In genomic region chr16:21791779-21792178, GRCm38 (mm10) we compare ENCODE assay signal across 19 mouse cellular contexts. TPM values are rescaled to one million over a fixed set of nuclear protein-coding genes. Genes with fewer than 3 reads are reported as not detected.
DNase-seq lines count a peak whose midpoint lies in the region; ATAC-seq lines count a peak whose summit lies in the region.
"Had no signal": no experiment of that assay in that cellular context is flagged by ENCODE, and none has a peak within 500 bp of the region (broad histone marks: within the 10 kb centered on the region; RNA-seq: fewer than 3 reads in every experiment).

No protein-coding gene starts in this region.

- peak overlapping the region; percentile 26; the same call in 1 of the 2 replicates for H3K9ac ChIP-seq in liver, embryonic 13.5 days
- H3K9ac ChIP-seq: embryonic facial prominence, embryonic 13.5 days; hindbrain, embryonic 14.5 days; limb, embryonic 15.5 days; midbrain, embryonic 12.5 days had no signal

- peak overlapping the region; percentile 46 for H3K4me2 ChIP-seq in liver, embryonic 13.5 days
- H3K4me2 ChIP-seq: embryonic facial prominence, embryonic 13.5 days; heart, embryonic 11.5 days; hindbrain, embryonic 14.5 days; limb, embryonic 15.5 days; midbrain, embryonic 12.5 days had no signal

- H3K27me3 ChIP-seq in liver, embryonic 13.5 days, result no peaks in the 10 kb centered on the region
- H3K27me3 ChIP-seq in splenic B cell, adult 2 months (ENCODE audit: control insufficient read depth, insufficient read depth, low read length, poor library complexity, severe bottlenecking), result no peaks in the 10 kb centered on the region
- H3K27me3 ChIP-seq: embryonic facial prominence, embryonic 13.5 days; limb, embryonic 15.5 days had no signal

- no peaks in the 10 kb centered on the region for H3K9me3 ChIP-seq in liver, embryonic 13.5 days (replicated peaks)
- H3K9me3 ChIP-seq: embryonic facial prominence, embryonic 13.5 days; limb, embryonic 15.5 days; midbrain, embryonic 12.5 days had no signal

- 15% methylated on average over 3 of the region's 3 CpGs for WGBS in liver, embryonic 13.5 days (ENCODE audit: insufficient replicate concordance)

- peak; percentile 17 for DNase-seq in retina, postnatal 1 day
- no peak for DNase-seq in retina, embryonic 14.5 days (ENCODE audit: low spot score)
- DNase-seq in c-Kit-positive CD71-positive TER-119-positive erythroid progenitor cells, embryonic 14.5 days (ENCODE audit: low spot score), result peak; percentile 77
- peak; percentile 70 for DNase-seq in liver, embryonic 13.5 days
- peak; percentile 71 for DNase-seq in splenic B cell, adult 2 months (ENCODE audit: low read depth, low spot score)
- DNase-seq in cerebellum, postnatal 10 days, result no peak
- no peak for DNase-seq in layer of hippocampus, postnatal 10 days (ENCODE audit: low spot score in 2 of 2)
- DNase-seq in ovary, postnatal 14 days (ENCODE audit: low spot score), result no peak
- DNase-seq: adrenal gland, adult 8-10 months; cerebellum, adult 8-10 months; gastrocnemius, postnatal 25 days; heart, postnatal 14 days; kidney, postnatal 14 days had no signal

- H3K27ac ChIP-seq in liver, embryonic 13.5 days, result peak overlapping the region; percentile 96
- H3K27ac ChIP-seq: embryonic facial prominence, embryonic 13.5 days; hindbrain, embryonic 14.5 days; limb, embryonic 15.5 days; midbrain, embryonic 12.5 days had no signal

- peaks cover 65% of the 10 kb centered on the region for H3K4me1 ChIP-seq in liver, embryonic 13.5 days (replicated peaks)

- ATAC-seq in liver, embryonic 13.5 days (ENCODE audit: low read depth), result peak; percentile 66
- ATAC-seq: intestine, embryonic 16.5 days had no signal

- no peak overlapping the region for H3K4me3 ChIP-seq in liver, embryonic 13.5 days (replicated peaks)
- H3K4me3 ChIP-seq: embryonic facial prominence, embryonic 13.5 days; limb, embryonic 15.5 days; midbrain, embryonic 12.5 days had no signal

- H3K36me3 ChIP-seq in liver, embryonic 13.5 days, result peaks cover 2% of the 10 kb centered on the region
- H3K36me3 ChIP-seq in splenic B cell, adult 2 months (ENCODE audit: control insufficient read depth, insufficient read depth, low read length, poor library complexity, severe bottlenecking), result no peaks in the 10 kb centered on the region
- H3K36me3 ChIP-seq: embryonic facial prominence, embryonic 13.5 days; limb, embryonic 15.5 days; midbrain, embryonic 12.5 days had no signal

RNA-seq across cellular contexts. Expression of gene Map3k13, which starts 2.4 kb away (rescaled TPM):
- 0.35 TPM in 2 replicates for polyA plus RNA-seq in liver, embryonic 13.5 days (2015; fragmentation: Nextera tagmentation; extraction: Ambion mirVana)
- 10 to 100 TPM; 13.5 to 15.1 TPM for total RNA-seq in layer of hippocampus, postnatal 10 days (2021)

RNA-seq across cellular contexts. Expression of gene Ehhadh, which starts 4.2 kb away (rescaled TPM):
- polyA plus RNA-seq in liver, embryonic 13.5 days (2015; fragmentation: Nextera tagmentation; extraction: Ambion mirVana), result 5.9 and 6.4 TPM in 2 replicates
- 1 to 10 TPM; 1.1 to 1.2 TPM for total RNA-seq in layer of hippocampus, postnatal 10 days (2021)

Comparison
In these comparisons a context has a peak if more than half of its experiments do, and no peak if none do; other contexts are left out.
1. DNase-seq: peak in retina, postnatal 1 day (single experiment), c-Kit-positive CD71-positive TER-119-positive erythroid progenitor cells, embryonic 14.5 days (single experiment), liver, embryonic 13.5 days (single experiment) and splenic B cell, adult 2 months (single experiment); none in retina, embryonic 14.5 days (single experiment), cerebellum, postnatal 10 days (0 of 2), layer of hippocampus, postnatal 10 days (0 of 2) and ovary, postnatal 14 days (single experiment).